Mouse (Mus musculus) liver (tissue): ENCODE measurements around the gene Gprin2.
A peak's percentile ranks its signal among the peaks of the same experiment; 100 is the strongest.

ENCODE experiments used
- DNase-seq: peaks from one replicate; pipeline ENCODE4 v3.0.0-alpha.2; 2020; ENCODE audit warnings: mixed read lengths

Gene Gprin2

GRCm38 (mm10) chr14:34201231-34202035 is at the start of gene Gprin2:
Gene Gprin2 (minus strand): TSS chr14:34201653.
- DNase-seq = peak; percentile 26

- no peak for DNase-seq
Measured at GRCm38 (mm10) chr14:34240676-34241075, 39.2 kb upstream of the Gprin2 start.

- DNase-seq = no peak
Measured at GRCm38 (mm10) chr14:34240263-34240662, 38.8 kb upstream of the Gprin2 start.

GRCm38 (mm10) chr14:34234630-34235380 is 33.4 kb upstream of the Gprin2 start:
- peak; percentile 64 for DNase-seq

GRCm38 (mm10) chr14:34233846-34234245 is 32.4 kb upstream of the Gprin2 start:
- no peak for DNase-seq

- no peak for DNase-seq
Measured at GRCm38 (mm10) chr14:34232866-34233680, 31.6 kb upstream of the Gprin2 start.

- DNase-seq = no peak
Measured at GRCm38 (mm10) chr14:34232340-34232739, 30.9 kb upstream of the Gprin2 start.

- DNase-seq = no peak
Measured at GRCm38 (mm10) chr14:34228830-34229506, 27.5 kb upstream of the Gprin2 start.

GRCm38 (mm10) chr14:34227981-34228380 is 26.5 kb upstream of the Gprin2 start:
- DNase-seq = no peak

GRCm38 (mm10) chr14:34226566-34226965 is 25.1 kb upstream of the Gprin2 start:
- DNase-seq = no peak

- no peak for DNase-seq
Measured at GRCm38 (mm10) chr14:34225986-34226385, 24.5 kb upstream of the Gprin2 start.

GRCm38 (mm10) chr14:34223362-34223898 is 22.0 kb upstream of the Gprin2 start:
- no peak for DNase-seq

GRCm38 (mm10) chr14:34221416-34222077 is 20.1 kb upstream of the Gprin2 start:
- DNase-seq = no peak

GRCm38 (mm10) chr14:34220426-34220825 is 19.0 kb upstream of the Gprin2 start:
- DNase-seq = no peak

- no peak for DNase-seq
Measured at GRCm38 (mm10) chr14:34219786-34220198, 18.3 kb upstream of the Gprin2 start.

GRCm38 (mm10) chr14:34219295-34219694 is 17.8 kb upstream of the Gprin2 start, which contains the start of gene Syt15:
Gene Syt15 (plus strand): TSS chr14:34219595.
- DNase-seq = no peak

GRCm38 (mm10) chr14:34215451-34216127 is 14.1 kb upstream of the Gprin2 start:
- peak; percentile 36 for DNase-seq

GRCm38 (mm10) chr14:34209942-34210341 is 8.5 kb upstream of the Gprin2 start:
- no peak for DNase-seq

- no peak for DNase-seq
Measured at GRCm38 (mm10) chr14:34209080-34209479, 7.6 kb upstream of the Gprin2 start.

GRCm38 (mm10) chr14:34208651-34209050 is 7.2 kb upstream of the Gprin2 start:
- peak; percentile 38 for DNase-seq

- DNase-seq = no peak
Measured at GRCm38 (mm10) chr14:34207996-34208395, 6.5 kb upstream of the Gprin2 start.
